Mouse (Mus musculus): ENCODE measurements around the gene Six1.
"Not testable (repeated sequence)": the region's sequence is repeated elsewhere in the genome, so short reads cannot be mapped to it uniquely, and the experiment has no call there.

The Six1 gene

DNA sequence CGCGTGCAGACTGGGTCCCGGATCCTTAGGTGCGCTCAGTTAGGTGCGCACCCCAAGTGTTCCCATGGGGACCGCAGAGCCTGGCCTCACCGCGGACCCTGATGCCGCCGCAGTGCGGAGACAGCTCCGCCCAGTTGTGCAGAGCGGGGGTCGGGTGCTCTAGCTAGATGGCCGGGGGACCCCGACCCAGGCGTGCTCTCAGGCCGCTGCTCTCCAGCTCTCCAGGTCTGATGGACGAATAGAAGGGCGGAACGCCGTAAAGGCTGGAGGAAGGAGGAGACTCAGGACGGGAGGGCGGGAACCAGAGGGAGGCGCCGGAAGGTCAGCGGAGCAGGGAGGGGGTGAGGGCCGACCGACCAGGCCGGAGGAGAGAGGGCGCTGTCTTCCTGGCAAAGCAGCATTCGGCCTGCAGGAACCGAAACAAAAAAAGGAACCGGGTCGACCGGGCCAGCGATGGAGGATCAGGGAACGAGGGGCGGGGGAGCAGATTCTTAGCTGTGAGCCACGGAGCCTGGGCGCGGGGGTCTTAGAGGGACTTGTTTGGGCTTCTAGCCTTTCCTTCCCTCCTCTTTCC, at the start of gene Six1:
Gene Six1, minus strand, starts transcription at position 220 of the 574 bp plus-strand sequence.
- DNase-seq = no peak

DNA sequence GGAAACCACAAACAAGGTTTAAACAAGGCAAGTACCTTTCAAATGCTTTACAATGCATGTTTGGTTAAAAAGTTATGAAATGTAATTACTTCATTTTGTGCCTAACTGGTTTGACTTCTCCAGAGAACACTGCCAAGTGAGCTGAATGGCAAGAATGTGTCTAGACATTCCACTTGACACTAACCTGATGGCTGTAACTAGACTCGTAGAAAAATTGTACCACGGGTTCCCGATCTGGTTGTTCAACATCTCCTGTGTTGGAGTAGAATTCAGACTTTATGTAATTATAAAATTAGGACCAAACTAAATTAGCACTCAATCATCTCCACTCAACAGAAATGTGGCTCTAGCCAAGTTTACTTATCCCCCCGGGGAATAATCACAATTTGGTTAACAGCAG, 44.9 kb upstream of the Six1 start:
- no peak for DNase-seq

DNA sequence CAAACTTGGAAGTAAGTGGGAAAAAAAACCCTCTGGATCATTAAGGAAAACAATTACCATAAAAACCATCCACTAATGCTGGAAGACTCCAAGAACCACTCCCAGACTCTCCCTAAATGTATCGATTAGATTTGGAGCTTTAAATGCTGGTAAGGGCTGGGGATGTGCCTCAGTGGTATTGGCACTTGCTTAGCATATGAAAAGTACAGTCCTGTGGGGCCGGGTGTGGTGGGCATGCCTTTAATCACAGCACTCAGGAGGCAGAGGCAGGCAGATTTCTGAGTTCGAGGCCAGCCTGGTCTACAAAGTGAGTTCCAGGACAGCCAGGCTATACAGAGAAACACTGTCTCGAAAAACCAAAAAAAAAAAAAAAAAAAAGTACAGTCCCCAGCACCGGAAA, 42.5 kb upstream of the Six1 start:
- DNase-seq = not testable (repeated sequence)

DNA sequence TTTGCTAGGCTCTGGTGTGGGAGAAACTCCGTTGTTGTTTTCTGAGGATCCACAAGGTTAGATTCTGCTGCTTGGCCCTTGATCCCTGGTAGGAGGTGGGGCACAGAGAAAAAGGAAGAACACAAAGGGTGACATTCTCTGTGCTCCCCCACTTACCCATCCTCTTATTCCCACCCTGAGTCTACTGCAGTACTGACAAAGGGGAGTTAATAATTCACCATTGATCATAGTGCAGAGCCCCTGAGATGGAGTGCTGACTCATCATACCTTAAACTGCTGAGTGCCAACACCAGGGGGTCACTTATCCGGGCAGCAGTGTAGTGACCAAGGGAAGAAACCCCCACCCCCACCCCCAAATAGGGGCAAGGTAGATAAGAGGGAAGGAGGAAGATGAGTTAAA, 40.9 kb upstream of the Six1 start:
- no peak for DNase-seq

DNA sequence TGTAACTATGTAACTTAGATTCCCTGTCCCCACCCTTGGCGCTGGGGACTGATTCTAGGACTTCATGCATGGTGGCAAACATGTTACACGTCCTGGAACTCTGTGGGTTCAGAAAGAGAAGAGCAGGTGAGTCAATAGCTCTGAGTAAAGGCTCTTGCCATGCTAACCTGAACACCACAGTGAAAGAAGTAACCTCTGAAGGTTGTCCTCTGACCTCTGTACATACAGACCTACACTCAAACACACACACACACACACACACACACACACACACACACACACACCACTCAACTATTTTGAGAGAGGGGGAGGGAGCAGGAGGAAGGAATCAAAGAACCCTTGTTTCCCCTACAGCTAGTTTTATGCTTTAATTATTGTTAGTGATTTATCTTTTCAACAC, 40.5 kb upstream of the Six1 start:
- DNase-seq = no peak

DNA sequence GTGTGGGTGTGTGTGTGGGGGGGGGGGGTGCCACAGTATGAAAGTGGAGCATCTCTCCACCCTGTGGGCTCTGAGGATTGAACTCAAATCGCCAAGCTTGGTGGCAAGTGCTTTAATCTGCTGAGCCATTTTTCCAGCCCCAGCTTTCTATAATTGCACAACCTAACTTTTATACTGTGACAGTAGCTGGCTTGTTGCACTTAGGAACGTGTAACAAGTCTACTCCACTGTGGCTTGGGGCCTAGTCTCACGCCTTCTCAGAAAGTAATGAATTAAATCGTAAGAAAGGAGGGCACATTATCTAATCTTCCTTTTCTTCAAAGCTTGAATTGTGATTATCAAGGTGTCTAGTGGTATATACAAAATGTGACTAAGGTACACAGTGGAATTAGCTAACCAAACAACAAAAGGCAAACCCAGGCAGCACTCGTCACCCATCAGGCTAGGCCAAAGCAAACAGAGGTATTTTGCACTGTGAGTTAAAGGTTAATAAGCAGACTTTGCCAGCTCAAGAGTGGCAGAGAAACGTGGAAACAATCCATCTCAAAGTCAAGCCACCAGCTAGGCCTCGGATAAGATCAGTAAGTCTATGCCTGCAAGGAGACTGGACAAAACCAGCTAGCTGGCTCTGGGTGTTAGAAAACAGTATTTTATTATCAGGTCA, 37.1 kb upstream of the Six1 start:
- no peak for DNase-seq

DNA sequence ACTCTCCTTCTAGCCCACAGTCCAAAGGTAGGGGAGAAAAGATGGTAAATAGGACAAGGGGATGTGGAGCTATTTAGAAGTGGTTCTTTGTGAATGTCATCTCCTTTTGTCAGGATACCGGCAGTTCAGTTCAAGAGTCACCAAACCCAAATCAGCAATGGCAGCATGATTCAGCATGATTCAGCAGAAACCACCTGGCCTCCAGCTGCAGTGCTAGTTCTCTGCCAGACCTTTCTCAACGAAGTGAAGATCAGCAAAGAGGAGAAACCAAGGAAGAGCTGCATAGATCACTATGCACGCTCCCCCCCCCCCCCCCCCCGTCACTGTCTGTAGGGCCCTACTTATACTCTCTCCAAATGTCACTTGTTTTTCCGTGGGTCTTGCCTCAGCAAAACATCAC, 35.2 kb upstream of the Six1 start:
- DNase-seq = no peak

DNA sequence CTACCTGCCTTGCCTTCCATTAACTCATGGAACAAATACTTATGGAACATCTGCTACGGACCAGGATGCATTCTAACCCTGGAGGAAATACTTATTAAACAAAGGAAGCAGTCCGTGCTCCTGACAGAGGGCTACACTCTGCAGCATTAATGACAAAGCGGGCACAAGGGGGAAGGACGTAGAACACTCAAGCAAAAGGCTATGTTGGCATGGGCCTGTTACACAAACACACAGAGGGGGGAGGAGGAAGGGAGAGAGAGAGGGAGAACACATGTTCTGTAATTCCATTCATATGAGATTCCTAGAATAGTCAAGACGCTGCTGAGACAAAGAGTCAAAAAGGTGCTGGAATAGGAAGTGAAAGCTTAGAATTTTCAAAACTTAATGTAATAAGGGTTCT, 34.8 kb upstream of the Six1 start:
- DNase-seq = no peak

DNA sequence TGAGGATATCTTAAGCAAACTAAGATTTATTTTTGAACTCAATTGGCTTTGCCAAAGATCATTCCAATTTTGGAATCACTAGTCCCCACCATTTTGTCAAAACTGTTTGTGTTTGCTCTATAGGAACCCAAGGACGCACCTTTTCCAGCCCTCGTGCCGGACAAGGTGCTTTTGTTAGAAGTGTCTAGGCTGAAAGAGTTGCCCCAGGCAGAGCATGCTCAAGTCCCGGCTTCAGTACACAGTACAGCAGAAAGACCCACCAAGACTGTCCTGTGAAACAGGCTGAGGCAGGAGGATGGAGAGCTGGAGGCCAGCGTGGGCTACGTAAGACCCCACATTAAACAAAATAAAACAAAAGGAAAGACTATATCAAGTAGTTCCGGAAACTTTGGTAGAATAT, 33.4 kb upstream of the Six1 start:
- DNase-seq = no peak

DNA sequence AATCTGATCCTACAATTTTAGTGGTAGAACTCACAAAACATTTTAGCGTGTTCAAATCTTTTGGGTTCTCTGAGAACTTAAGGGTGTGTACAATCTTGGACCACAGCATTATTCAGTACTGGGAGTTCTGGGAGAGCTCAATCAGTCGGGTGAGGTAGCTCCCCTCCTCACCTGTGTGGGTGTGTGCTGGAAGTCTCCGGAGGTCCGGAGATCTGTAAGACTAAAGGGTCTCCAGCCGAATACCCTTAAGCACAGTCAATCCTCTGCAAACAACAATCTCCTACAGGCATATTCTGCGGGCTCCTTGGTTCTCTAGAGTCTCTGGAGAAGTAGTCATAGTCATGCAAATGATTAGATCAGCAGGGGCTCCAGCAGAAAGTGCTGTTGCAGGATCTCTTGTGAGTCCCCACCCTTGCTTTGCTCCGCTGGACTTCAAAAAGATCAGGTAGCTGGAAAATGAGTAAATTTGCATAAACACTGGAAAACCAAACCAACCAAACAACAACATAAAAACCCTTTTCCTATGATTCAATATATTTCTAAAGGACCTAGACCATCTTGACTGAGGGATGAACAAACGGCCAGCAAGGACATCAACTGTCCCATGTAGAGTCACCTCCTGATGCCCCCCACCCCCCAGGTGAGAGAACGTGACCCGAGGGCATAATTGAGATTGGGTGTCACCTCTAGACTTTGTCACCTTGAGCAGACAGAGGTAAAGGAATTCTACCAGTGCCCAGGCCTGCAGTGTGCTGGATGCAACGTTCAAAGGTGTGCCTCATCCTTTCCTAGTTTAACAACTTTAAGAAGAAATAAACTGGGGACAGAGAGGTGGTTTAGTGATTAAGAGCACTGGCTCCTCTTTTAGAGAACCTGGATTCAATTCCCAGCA, 32.3 kb upstream of the Six1 start:
- DNase-seq = no peak

DNA sequence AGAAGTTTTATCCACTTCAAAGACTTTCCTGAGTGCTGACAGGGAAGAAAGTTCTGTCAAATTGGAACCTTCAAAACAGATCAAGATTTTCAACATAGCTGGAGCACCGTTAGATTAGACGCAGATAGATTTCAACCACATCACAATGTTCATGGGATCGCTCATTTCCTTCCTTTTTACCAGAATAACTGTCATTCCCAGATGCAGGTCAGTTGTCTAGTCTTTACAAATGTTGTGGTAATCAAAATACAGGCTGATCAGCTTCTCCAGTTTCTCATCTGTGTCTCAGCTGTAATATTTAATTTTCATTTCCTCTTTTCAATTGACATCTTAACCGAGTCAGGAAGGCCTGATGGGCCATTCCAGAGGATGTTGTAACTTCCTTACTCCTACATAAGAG, 30.1 kb upstream of the Six1 start:
- no peak for DNase-seq

DNA sequence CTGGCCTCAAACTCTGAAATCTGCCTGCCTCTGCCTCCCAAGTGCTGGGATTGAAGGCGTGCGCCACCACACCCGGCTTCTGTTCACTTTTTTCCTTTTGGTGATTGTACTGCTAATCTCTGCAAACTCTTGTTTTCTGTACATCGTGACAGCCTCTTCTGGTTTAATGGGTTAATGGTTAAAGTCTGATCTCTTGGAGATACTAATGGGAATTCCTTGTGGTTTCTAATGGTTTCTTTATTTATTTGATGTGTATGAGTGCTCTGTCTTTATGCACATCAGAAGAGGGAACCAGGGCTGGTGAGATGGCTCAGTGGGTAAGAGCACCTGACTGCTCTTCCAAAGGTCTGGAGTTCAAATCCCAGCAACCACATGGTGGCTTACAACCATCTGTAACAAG, 28.1 kb upstream of the Six1 start:
- DNase-seq = not testable (repeated sequence)

DNA sequence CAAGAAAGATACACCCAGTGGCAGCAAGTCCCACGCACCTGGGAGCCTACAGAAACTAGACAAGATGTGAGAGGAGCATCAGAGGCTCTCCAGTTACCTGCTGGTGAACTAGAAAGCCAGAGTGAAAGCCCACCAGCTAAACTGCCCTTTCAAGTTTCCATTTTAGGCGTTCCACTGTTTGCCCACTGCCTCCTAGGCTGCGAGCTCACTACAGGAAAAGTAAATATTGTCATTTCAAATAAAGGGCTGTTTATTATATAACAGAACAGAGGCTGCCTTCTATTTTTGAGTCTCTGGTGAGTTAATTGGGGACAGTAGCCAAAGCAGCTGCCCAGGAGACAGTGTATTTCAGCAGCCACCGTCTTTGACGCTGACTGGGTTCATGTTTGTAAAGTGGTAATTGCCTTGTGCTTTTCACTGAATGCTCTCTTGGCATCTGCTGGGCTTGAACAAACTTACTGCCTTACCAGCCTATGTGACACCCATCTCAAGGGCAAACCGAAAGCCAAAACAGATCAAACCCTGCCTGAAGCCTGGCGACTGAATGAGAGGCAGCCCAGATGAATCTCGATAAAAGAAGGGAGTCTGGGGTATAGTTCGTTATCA, 7.2 kb upstream of the Six1 start:
- DNase-seq = no peak

DNA sequence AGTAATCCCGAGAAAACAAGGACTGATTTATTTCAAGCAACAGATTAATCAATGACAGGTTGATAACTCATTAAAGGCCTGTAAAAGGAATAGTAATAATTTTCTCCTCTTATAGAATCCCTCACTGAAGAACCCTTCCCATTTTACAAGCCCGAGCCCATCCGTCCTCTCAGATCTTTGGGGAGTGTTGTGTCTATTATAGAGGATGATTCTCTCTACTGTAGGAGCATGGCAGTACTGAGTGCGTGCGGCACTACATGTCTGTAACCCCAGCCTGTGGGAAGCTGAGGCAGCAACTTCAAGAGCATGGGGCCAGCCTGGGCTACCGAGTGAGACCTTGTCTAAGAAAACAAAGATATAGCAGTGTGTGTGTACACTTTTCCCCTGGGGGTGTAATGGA, 3.8 kb upstream of the Six1 start:
- DNase-seq = no peak

DNA sequence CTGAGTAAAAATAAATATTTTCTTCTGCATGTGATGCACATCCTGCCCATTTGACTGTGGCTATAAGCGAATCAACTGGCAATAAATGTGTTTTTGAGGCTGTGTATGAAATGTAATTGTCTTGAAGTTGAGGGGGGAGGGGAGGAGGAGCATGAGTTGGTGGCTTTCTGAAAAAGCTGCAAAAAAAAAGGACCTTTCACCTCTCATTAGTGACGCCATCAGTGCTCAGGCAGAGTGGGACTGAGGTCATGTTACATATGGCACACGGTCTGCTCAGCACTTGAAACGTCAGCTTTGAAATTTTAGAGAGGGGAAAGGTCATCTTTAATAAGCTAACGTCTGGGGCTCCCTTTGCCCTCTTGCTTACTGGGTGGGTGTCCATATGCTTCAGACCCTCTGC, 1.8 kb upstream of the Six1 start:
- DNase-seq = no peak

DNA sequence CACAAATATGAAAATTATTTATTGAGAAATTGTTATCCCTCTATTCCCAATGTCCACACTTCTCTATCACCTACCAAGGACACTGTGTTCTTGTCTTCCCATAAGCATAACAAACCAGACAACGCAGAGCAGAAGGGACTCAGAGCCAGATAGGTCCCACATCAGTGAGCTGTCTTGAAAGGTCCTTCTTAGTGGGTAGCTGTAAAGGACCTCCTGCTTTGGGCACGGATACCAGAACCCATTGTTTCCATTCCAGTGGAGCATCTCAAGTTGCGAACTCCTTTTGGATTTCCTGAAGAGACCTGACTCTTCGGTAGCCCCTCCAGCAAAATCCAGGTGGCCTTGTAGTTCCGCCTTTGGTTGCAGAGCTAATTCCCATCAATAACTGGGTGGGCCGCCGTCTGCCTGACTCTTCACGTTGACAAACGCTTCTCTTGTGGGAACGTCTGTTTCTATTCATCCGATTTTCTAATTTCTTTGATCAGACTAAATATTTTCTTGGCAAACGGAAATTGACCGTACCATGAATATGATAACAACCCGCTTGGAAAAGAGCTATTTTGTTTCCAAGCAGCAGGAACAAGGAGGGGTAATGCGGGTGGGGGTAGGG, 994 bp upstream of the Six1 start:
- no peak for DNase-seq

DNA sequence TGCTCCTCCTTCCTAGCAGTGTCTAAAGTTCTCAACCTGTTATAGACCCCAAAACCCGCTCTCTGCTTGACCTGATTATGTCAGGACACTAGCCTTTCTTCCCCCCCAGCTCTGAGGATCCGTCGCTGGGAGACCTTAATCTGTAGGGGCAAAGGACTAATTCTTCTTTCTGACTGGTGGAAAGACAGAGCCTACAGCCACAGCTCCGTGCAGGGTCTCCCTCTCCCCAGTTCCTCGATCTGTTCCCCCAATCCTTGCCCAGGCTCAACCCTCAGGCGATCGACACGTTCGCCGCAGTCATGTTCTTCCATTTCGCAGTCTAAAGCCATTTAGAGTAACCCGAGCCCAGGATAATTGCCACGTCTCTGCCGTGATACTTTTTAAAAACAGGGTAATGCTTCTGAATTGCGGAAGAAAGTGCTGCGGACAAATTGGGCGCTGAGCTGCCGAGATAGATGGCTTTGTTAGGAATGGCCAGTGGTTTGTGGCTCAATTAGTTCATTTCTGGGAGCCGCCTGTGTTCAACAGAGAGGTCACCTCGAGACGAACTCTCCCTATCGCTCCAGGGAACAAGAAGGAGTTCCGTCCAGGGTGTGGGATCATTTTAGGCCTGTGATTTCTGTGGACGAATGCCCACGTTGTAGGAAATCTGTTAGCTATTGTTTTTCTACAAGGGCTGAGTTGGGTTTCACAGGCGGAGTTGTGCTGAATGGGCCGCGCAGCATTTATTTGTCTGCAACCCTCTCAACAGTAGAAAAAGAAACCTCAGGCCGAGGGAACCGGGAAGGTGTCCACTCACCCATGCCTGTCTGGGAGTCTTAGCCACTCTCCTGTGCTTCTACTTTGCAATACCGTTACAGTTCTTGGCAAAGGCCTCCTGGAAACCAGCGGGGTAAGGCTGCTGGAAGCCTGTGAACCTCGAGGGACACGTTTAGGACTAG, 766 bp downstream of the Six1 start:
- no peak for DNase-seq

DNA sequence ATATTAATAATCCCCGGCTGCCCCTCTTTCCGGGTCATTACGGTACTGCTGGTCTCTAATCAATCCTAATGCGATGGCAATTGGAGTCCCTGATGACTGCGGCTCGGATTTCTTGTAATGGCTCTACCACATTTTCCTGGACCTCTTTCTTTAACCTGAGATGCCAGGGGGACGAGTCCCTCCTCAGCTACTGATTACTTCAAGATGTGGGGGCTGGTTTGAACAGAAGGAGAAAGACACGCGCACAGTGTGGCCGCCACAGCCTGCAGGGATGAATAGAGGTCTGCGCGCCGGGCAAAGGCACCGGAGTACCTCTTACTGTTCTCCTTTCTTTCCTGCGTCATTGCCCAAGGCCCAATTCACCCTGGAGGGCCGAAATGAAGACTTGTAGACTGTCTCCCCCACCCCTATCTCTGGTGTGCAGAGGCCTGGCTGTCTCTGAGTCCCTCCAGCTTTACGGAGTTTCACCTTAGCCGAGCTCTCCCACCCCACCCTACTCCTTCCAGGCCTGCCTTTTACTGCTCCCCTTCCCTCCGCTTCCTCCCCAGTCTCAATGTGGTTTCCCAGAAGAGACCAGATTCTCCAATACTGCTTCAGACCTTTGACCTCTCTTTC, 1.5 kb downstream of the Six1 start:
- DNase-seq = no peak

DNA sequence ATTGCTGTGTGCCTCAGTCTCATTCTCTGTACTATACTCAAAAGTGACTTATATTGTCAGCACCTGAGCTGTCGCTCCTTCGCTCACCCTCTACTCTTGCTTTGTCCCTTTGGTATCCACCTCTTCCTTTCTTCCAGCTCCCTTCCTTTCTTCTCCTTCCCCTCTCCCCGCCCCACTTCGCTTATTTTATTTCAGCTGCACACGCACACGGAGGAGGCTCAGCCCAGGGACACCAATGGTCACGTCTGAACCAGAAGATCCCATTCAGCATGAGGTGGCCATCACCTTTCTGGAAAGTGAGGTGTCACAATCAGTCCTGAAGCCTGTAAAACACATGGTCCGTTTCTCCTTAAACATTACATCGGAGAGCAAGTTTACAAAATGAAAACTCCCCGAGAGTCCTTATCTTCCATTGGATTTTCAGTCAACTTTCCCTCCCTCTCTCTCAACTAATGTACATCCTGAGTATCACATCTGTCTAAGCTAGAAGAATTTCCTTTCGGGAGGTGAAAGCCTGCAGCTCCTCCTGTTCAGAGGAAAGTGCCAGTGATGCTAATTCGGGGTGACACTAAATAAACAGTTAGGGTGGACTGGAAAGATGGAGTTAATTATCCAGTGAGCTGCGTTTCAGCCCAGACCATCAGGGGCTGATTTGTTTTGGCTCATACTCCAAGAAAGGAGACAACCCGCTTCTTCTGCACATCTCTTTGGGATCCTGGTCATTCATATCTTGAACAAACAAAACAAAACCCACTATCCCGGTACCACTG, 2.7 kb downstream of the Six1 start:
- DNase-seq = no peak

DNA sequence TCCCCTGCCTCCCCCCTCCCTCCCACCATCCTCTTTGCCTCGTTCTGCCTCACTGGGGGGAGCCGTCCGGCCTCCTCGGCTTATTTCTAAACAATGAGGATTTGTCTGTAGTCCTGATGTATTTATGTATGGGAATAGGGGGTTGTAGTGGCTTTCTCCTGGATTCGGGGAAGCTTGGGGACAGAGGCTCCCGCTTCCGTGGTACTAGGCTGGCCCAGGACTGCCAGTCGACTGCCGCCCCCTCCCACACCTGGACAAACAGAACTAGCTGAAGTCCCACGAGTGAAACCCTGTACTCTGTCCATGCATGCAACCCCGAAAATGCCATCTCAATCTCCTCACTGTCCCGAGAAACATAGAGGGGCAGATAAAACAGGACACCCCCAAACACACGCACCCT, 3.4 kb downstream of the Six1 start:
- no peak for DNase-seq

Data from right cerebral cortex, postnatal 25 days (tissue).